Mouse (Mus musculus) right cerebral cortex, postnatal 25 days (tissue): ENCODE data around the gene Dis3.
A peak's percentile ranks its signal among the peaks of the same experiment; 100 is the strongest.
"Not testable (repeated sequence)": the region's sequence is repeated elsewhere in the genome, so short reads cannot be mapped to it uniquely, and the experiment has no call there.

ENCODE experiments used
- DNase-seq: peaks from one replicate; pipeline ENCODE4 v3.0.0; 2022

The Dis3 gene

GRCm38 (mm10) chr14:99060616-99061015 is 39.0 kb downstream of the Dis3 start:
- DNase-seq = peak; percentile 34

- peak; percentile 26 for DNase-seq
These were observed 40.5 kb downstream of the Dis3 start for GRCm38 (mm10) chr14:99058959-99059586.

- DNase-seq = no peak
These were observed 52.8 kb downstream of the Dis3 start for GRCm38 (mm10) chr14:99046782-99047181.

- DNase-seq = peak; percentile 90
These were observed 53.4 kb downstream of the Dis3 start, which contains the start of the genes Mzt1 and Bora for GRCm38 (mm10) chr14:99046031-99046781. Gene Mzt1, minus strand, starts transcription at chr14:99046134. Gene Bora, plus strand, starts transcription at chr14:99046222.

GRCm38 (mm10) chr14:99045378-99046030 is 54.1 kb downstream of the Dis3 start:
- DNase-seq = no peak

GRCm38 (mm10) chr14:99044718-99045117 is 54.9 kb downstream of the Dis3 start:
- DNase-seq = no peak

- DNase-seq = no peak
These were observed 55.5 kb downstream of the Dis3 start for GRCm38 (mm10) chr14:99044096-99044495.

GRCm38 (mm10) chr14:99043499-99043898 is 56.1 kb downstream of the Dis3 start:
- DNase-seq = no peak

GRCm38 (mm10) chr14:99041416-99041815 is 58.2 kb downstream of the Dis3 start:
- no peak for DNase-seq

- not testable (repeated sequence) for DNase-seq
These were observed 60.3 kb downstream of the Dis3 start for GRCm38 (mm10) chr14:99039308-99039707.

- no peak for DNase-seq
These were observed 61.9 kb downstream of the Dis3 start for GRCm38 (mm10) chr14:99037703-99038102.

GRCm38 (mm10) chr14:99036039-99036438 is 63.5 kb downstream of the Dis3 start:
- DNase-seq = no peak

GRCm38 (mm10) chr14:99034851-99035250 is 64.7 kb downstream of the Dis3 start:
- DNase-seq = not testable (repeated sequence)

- DNase-seq = no peak
These were observed 67.0 kb downstream of the Dis3 start for GRCm38 (mm10) chr14:99032596-99032995.

GRCm38 (mm10) chr14:99031337-99031873 is 68.2 kb downstream of the Dis3 start:
- no peak for DNase-seq

- no peak for DNase-seq
These were observed 69.6 kb downstream of the Dis3 start for GRCm38 (mm10) chr14:99029987-99030386.
